Mouse (Mus musculus) erythroblast, embryonic 14.5 days (primary cell): Measurements from ENCODE around the gene Nfatc2.

ENCODE experiments used
- GATA1 ChIP-seq: IDR thresholded peaks from 2 replicates; pipeline ENCODE4 v1.6.1; 2012; ENCODE audit warnings: low read length, inconsistent platforms, mixed read lengths
- TAL1 ChIP-seq: IDR thresholded peaks from 3 replicates; pipeline ENCODE4 v1.6.1; 2012; ENCODE audit warnings: low read length, inconsistent platforms, mixed read lengths

DNA sequence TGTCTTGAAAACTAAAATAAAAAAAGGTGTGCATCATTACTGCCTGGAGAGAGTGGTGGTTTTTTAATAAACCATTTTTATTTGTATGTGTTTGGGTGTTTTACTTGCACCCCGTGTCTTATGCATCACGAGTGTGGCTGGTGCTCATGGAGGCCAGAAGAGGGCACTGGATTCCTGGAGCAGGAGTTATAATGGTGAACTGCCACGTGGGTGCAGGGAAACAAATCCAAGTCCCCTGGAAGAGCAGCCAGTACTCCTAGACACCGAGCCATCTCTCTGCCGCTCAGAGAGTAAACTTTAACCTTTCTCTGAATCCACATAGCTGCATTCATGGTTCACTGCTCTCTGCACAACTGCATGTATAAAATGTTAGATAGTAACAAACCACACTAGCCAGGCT lies 168.1 kb downstream of the Nfatc2 start:
- TF ChIP-seq GATA1 (no peak), TAL1 (no peak)
